ENCODE assay signal across 19 mouse cellular contexts in the genomic region with DNA sequence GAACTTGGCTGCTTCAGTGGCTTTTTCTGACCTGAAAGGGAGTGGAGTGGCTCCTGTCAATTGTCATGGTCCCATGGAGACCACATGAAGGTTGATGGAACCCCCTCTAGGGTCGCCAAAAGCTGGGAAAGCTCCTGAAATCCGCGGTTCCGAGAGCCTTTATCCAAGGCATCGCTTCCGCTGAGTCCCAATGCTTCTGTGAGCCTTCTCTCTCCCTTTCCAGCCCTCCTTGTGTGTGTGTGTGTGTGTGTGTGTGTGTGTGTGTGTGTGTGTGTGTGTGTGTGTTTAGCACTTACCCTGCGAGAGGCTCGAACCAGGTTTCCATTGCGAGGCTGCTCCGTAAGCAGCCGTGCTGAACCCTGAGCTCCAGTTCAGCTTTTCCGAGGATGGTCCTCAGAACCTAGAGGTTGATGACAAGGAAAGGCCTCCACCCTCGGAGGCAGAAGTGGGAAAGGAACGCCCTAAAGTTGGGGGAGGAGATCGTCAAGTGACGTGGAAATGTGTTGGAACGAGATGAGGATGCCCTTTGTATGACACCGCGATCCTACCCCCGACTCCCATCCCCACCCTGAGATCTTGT. TPM values are rescaled to one million over a fixed set of nuclear protein-coding genes. Genes with fewer than 3 reads are reported as not detected.
A peak's percentile ranks its signal among the peaks of the same experiment; 100 is the strongest.
DNase-seq lines count a peak whose midpoint lies in the region; ATAC-seq and TF ChIP-seq lines count a peak whose summit lies in the region.
"Had no signal": no experiment of that assay in that cellular context is flagged by ENCODE, and none has a peak within 500 bp of the region (broad histone marks: within the 10 kb centered on the region; RNA-seq: fewer than 3 reads in every experiment).

No protein-coding gene starts in this region.

- H3K36me3 ChIP-seq in forebrain, embryonic 13.5 days (ENCODE audit: poor library complexity, severe bottlenecking), result no peaks in the 10 kb centered on the region
- no peaks in the 10 kb centered on the region for H3K36me3 ChIP-seq in forebrain, embryonic 14.5 days (ENCODE audit: control insufficient read depth, insufficient read depth, low read length)
- H3K36me3 ChIP-seq in midbrain, embryonic 13.5 days, result no peaks in the 10 kb centered on the region
- no peaks in the 10 kb centered on the region for H3K36me3 ChIP-seq in midbrain, embryonic 16.5 days (ENCODE audit: control insufficient read depth, insufficient read depth, low read length)
- peaks cover 15% of the 10 kb centered on the region for H3K36me3 ChIP-seq in megakaryocyte, embryonic 14.5 days (replicated peaks; ENCODE audit: low read length)
- H3K36me3 ChIP-seq in lung, postnatal 0 days (ENCODE audit: insufficient read depth, low read length), result no peaks in the 10 kb centered on the region
- H3K36me3 ChIP-seq: liver, embryonic 13.5 days had no signal

- no peak for TF ChIP-seq CTCF in lung, postnatal 0 days (IDR thresholded peaks at IDR 0.05)

- H3K4me3 ChIP-seq in forebrain, embryonic 13.5 days, result no peak overlapping the region
- no peak overlapping the region for H3K4me3 ChIP-seq in forebrain, embryonic 14.5 days (ENCODE audit: low read depth, low read length)
- no peak overlapping the region for H3K4me3 ChIP-seq in midbrain, embryonic 13.5 days (replicated peaks)
- H3K4me3 ChIP-seq in midbrain, embryonic 16.5 days (ENCODE audit: low read depth, low read length), result no peak overlapping the region
- H3K4me3 ChIP-seq in megakaryocyte, embryonic 14.5 days (replicated peaks), result peak overlapping the region; percentile 79
- H3K4me3 ChIP-seq in lung, postnatal 0 days (ENCODE audit: low read depth, low read length), result no peak overlapping the region
- H3K4me3 ChIP-seq: liver, embryonic 13.5 days had no signal

- no peak overlapping the region for H3K9ac ChIP-seq in forebrain, embryonic 13.5 days
- H3K9ac ChIP-seq in forebrain, embryonic 14.5 days (ENCODE audit: low read length), result no peak overlapping the region
- H3K9ac ChIP-seq in midbrain, embryonic 13.5 days (replicated peaks), result no peak overlapping the region
- H3K9ac ChIP-seq in midbrain, embryonic 16.5 days (ENCODE audit: low read depth, low read length), result no peak overlapping the region
- no peak overlapping the region for H3K9ac ChIP-seq in lung, postnatal 0 days (replicated peaks; ENCODE audit: low read depth)
- H3K9ac ChIP-seq: liver, embryonic 13.5 days had no signal

- peaks cover 93% of the 10 kb centered on the region for H3K27me3 ChIP-seq in forebrain, embryonic 13.5 days
- H3K27me3 ChIP-seq in forebrain, embryonic 14.5 days (replicated peaks; ENCODE audit: control insufficient read depth, insufficient read depth, low read length), result peaks cover 81% of the 10 kb centered on the region
- peaks cover 96% of the 10 kb centered on the region for H3K27me3 ChIP-seq in midbrain, embryonic 13.5 days
- peaks cover 71% of the 10 kb centered on the region for H3K27me3 ChIP-seq in midbrain, embryonic 16.5 days (ENCODE audit: control insufficient read depth, insufficient read depth, low read depth, low read length)
- H3K27me3 ChIP-seq in megakaryocyte, embryonic 14.5 days (replicated peaks), result peaks cover 71% of the 10 kb centered on the region
- peaks cover 70% of the 10 kb centered on the region for H3K27me3 ChIP-seq in lung, postnatal 0 days (replicated peaks; ENCODE audit: insufficient read depth, low read length)

- under 1% methylated on average over 19 of the region's 20 CpGs for WGBS in forebrain, embryonic 13.5 days
- under 1% methylated on average over 20 of the region's 20 CpGs for WGBS in forebrain, embryonic 14.5 days
- under 1% methylated on average over 20 of the region's 20 CpGs for WGBS in midbrain, embryonic 13.5 days
- WGBS in midbrain, embryonic 16.5 days, result under 1% methylated on average over 20 of the region's 20 CpGs
- 2% methylated on average over 20 of the region's 20 CpGs for WGBS in lung, postnatal 0 days

- no peak for TF ChIP-seq EP300 in lung, postnatal 0 days (IDR thresholded peaks at IDR 0.05)

- H3K27ac ChIP-seq in forebrain, embryonic 13.5 days, result no peak overlapping the region
- H3K27ac ChIP-seq in forebrain, embryonic 14.5 days (ENCODE audit: low read depth, low read length), result no peak overlapping the region
- no peak overlapping the region for H3K27ac ChIP-seq in midbrain, embryonic 13.5 days
- H3K27ac ChIP-seq in midbrain, embryonic 16.5 days (ENCODE audit: low read length), result no peak overlapping the region
- no peak overlapping the region for H3K27ac ChIP-seq in lung, postnatal 0 days (ENCODE audit: low read length)
- H3K27ac ChIP-seq: liver, embryonic 13.5 days had no signal

- ATAC-seq in forebrain, embryonic 13.5 days, result 0 out of 2 replicates have a peak, but pooled peaks have one; percentile 17
- no peak for ATAC-seq in forebrain, embryonic 14.5 days
- peak; percentile 2 for ATAC-seq in midbrain, embryonic 13.5 days
- no peak for ATAC-seq in midbrain, embryonic 16.5 days
- no peak for ATAC-seq in lung, postnatal 0 days
- ATAC-seq: hindbrain, embryonic 16.5 days had no signal

- DNase-seq in forebrain, embryonic 14.5 days (ENCODE audit: low spot score), result no peak
- peak; percentile 36 for DNase-seq in R1 (ENCODE audit: low read depth, low spot score)
- no peak for DNase-seq in ovary, postnatal 10 days (ENCODE audit: low spot score)
- no peak for DNase-seq in lung, postnatal 0 days (ENCODE audit: low spot score)
- DNase-seq: adrenal gland, postnatal 25 days; B cell, adult 2 months; heart, postnatal 14 days; kidney, adult 9 months; left cerebral cortex, postnatal 4 days; liver, embryonic 13.5 days; lung, postnatal 14 days; right cerebral cortex, postnatal 25 days had no signal

- no peaks in the 10 kb centered on the region; the same call in 1 of the 2 replicates for H3K4me1 ChIP-seq in forebrain, embryonic 13.5 days
- no peaks in the 10 kb centered on the region for H3K4me1 ChIP-seq in forebrain, embryonic 14.5 days (ENCODE audit: control insufficient read depth, insufficient read depth, low read length)
- H3K4me1 ChIP-seq in midbrain, embryonic 13.5 days (replicated peaks), result no peaks in the 10 kb centered on the region
- no peaks in the 10 kb centered on the region for H3K4me1 ChIP-seq in midbrain, embryonic 16.5 days (ENCODE audit: control insufficient read depth, insufficient read depth, low read length)
- H3K4me1 ChIP-seq in megakaryocyte, embryonic 14.5 days, result peaks cover 49% of the 10 kb centered on the region
- H3K4me1 ChIP-seq in lung, postnatal 0 days (ENCODE audit: insufficient read depth, low read depth, low read length), result no peaks in the 10 kb centered on the region
- H3K4me1 ChIP-seq: liver, embryonic 13.5 days had no signal

- no peaks in the 10 kb centered on the region; the same call in 1 of the 2 replicates for H3K9me3 ChIP-seq in forebrain, embryonic 13.5 days (replicated peaks)
- no peaks in the 10 kb centered on the region for H3K9me3 ChIP-seq in forebrain, embryonic 14.5 days (replicated peaks; ENCODE audit: control insufficient read depth, low read length)
- no peaks in the 10 kb centered on the region for H3K9me3 ChIP-seq in midbrain, embryonic 13.5 days
- no peaks in the 10 kb centered on the region for H3K9me3 ChIP-seq in midbrain, embryonic 16.5 days (replicated peaks; ENCODE audit: control insufficient read depth, low read length, poor library complexity, severe bottlenecking)
- 0 out of 2 replicates have a peak, but pooled peaks cover 5% of the 10 kb centered on the region for H3K9me3 ChIP-seq in megakaryocyte, embryonic 14.5 days
- no peaks in the 10 kb centered on the region for H3K9me3 ChIP-seq in lung, postnatal 0 days (ENCODE audit: low read length)
- H3K9me3 ChIP-seq: liver, embryonic 13.5 days had no signal

- H3K4me2 ChIP-seq in forebrain, embryonic 13.5 days, result no peak overlapping the region
- no peak overlapping the region for H3K4me2 ChIP-seq in forebrain, embryonic 14.5 days (ENCODE audit: low read length)
- H3K4me2 ChIP-seq in midbrain, embryonic 13.5 days (replicated peaks), result no peak overlapping the region
- no peak overlapping the region for H3K4me2 ChIP-seq in midbrain, embryonic 16.5 days (ENCODE audit: low read length)
- H3K4me2 ChIP-seq in lung, postnatal 0 days (replicated peaks; ENCODE audit: low read depth, low read length), result no peak overlapping the region
- H3K4me2 ChIP-seq: liver, embryonic 13.5 days had no signal

RNA-seq across cellular contexts. Expression of gene Cdkn2a, which starts 21.4 kb away (rescaled TPM):
- not detected in 2 replicates for polyA plus RNA-seq in forebrain, embryonic 13.5 days (2015; fragmentation: Nextera tagmentation; extraction: Ambion mirVana)
- polyA plus RNA-seq in forebrain, embryonic 14.5 days (2014; fragmentation: Nextera tagmentation; extraction: Ambion mirVana), result not detected in 2 replicates
- polyA plus RNA-seq in midbrain, embryonic 13.5 days (2015; fragmentation: Nextera tagmentation; extraction: Ambion mirVana), result not detected in 2 replicates
- polyA plus RNA-seq in midbrain, embryonic 16.5 days (2015; fragmentation: Nextera tagmentation; extraction: Ambion mirVana), result not detected in 2 replicates
- 232 and 254 TPM in 2 replicates for polyA plus RNA-seq in megakaryocyte, embryonic 14.5 days (2012; ENCODE audit: insufficient read depth, low replicate concordance)
- not detected in 2 replicates for polyA plus RNA-seq in lung, postnatal 0 days (2015; fragmentation: Nextera tagmentation; extraction: Ambion mirVana)
- polyA plus RNA-seq: embryonic facial prominence, embryonic 14.5 days; hindbrain, embryonic 16.5 days; liver, embryonic 13.5 days; thymus, postnatal 0 days had no signal

RNA-seq across cellular contexts. Expression of gene Cdkn2b, which starts 37.8 kb away (rescaled TPM):
- 0.19 and 0.38 TPM in 2 replicates for polyA plus RNA-seq in forebrain, embryonic 13.5 days (2015; fragmentation: Nextera tagmentation; extraction: Ambion mirVana)
- polyA plus RNA-seq in forebrain, embryonic 14.5 days (2014; fragmentation: Nextera tagmentation; extraction: Ambion mirVana), result 0.20 and 0.57 TPM in 2 replicates
- polyA plus RNA-seq in midbrain, embryonic 13.5 days (2015; fragmentation: Nextera tagmentation; extraction: Ambion mirVana), result 0.34 and 0.40 TPM in 2 replicates
- polyA plus RNA-seq in midbrain, embryonic 16.5 days (2015; fragmentation: Nextera tagmentation; extraction: Ambion mirVana), result 0.70 and 0.87 TPM in 2 replicates
- polyA plus RNA-seq in megakaryocyte, embryonic 14.5 days (2012; ENCODE audit: insufficient read depth, low replicate concordance), result 24.7 and 31.6 TPM in 2 replicates
- polyA plus RNA-seq in lung, postnatal 0 days (2015; fragmentation: Nextera tagmentation; extraction: Ambion mirVana), result 92.2 and 108 TPM in 2 replicates

Comparison
In these comparisons a context has a peak if more than half of its experiments do, and no peak if none do; other contexts are left out.
1. ATAC-seq: peak in forebrain, embryonic 13.5 days (single experiment) and midbrain, embryonic 13.5 days (single experiment); none in forebrain, embryonic 14.5 days (single experiment), midbrain, embryonic 16.5 days (single experiment) and lung, postnatal 0 days (single experiment).
2. RNA of gene Cdkn2a, which starts 21.4 kb away (polyA plus RNA-seq): 232 to 254 TPM in megakaryocyte, embryonic 14.5 days; not detected in forebrain, embryonic 13.5 days, not detected in forebrain, embryonic 14.5 days, not detected in midbrain, embryonic 13.5 days, not detected in midbrain, embryonic 16.5 days and not detected in lung, postnatal 0 days; every median in the first group is over 100 times any median in the second.
3. RNA of gene Cdkn2b, which starts 37.8 kb away (polyA plus RNA-seq): 92.2 to 108 TPM in lung, postnatal 0 days and 24.7 to 31.6 TPM in megakaryocyte, embryonic 14.5 days; 0.70 to 0.87 TPM in midbrain, embryonic 16.5 days, 0.34 to 0.40 TPM in midbrain, embryonic 13.5 days, 0.20 to 0.57 TPM in forebrain, embryonic 14.5 days and 0.19 to 0.38 TPM in forebrain, embryonic 13.5 days; every median in the first group is over 10 times any median in the second.